Mouse (Mus musculus): ENCODE data around the gene Rnf31. TPM values are rescaled to one million over a fixed set of nuclear protein-coding genes. Genes with fewer than 3 reads are reported as not detected.

Rnf31 gene
- total and polyA plus RNA-seq, 2 experiments = 4.9 to 20.4 TPM

- Histone ChIP-seq H3K4me3 (ENCODE audit: insufficient read depth, low read depth, low read length) (peak within 1 kb of the TSS; percentile 81), H3K4me1 (ENCODE audit: control insufficient read depth, insufficient read depth, low read length) (peaks cover 13% of the 10 kb centered on the region), H3K79me2 (ENCODE audit: control insufficient read depth, insufficient read depth, low read length) (peaks cover 16% of the 10 kb centered on the region), H3K27me3 (ENCODE audit: control insufficient read depth, insufficient read depth, low read length) (no peaks in the 10 kb centered on the region), H3K9ac (ENCODE audit: low read depth, low read length) (peak within 1 kb of the TSS; percentile 91), H3K27ac (replicated peaks; ENCODE audit: insufficient read depth, low read depth, low read length) (peak within 1 kb of the TSS; percentile 98), H3K36me3 (ENCODE audit: control insufficient read depth, insufficient read depth, low read length) (peaks cover 25% of the 10 kb centered on the region)
- peak; percentile 99 for DNase-seq (ENCODE audit: extremely low read depth, low read depth, low spot score)
- TF ChIP-seq POLR2A (IDR thresholded peaks at IDR 0.05; ENCODE audit: extremely low read depth, insufficient read depth, low read length) (0 out of 2 replicates have a peak, but pooled peaks have one; percentile 20), CTCF (IDR thresholded peaks at IDR 0.05; ENCODE audit: low read depth, low read length) (no peak)
- under 1% methylated on average over 51 of the region's 51 CpGs for WGBS
Measured at GRCm38 (mm10) chr14:55560202-55561073, 31.1 kb upstream of the Rnf31 start, which contains the start of gene A730061H03Rik. A730061H03Rik (minus strand) TSS chr14:55560406.

GRCm38 (mm10) chr14:55561860-55562259 lies 29.6 kb upstream of the Rnf31 start:
- Histone ChIP-seq H3K27me3 (ENCODE audit: control insufficient read depth, insufficient read depth, low read length) (no peaks in the 10 kb centered on the region), H3K79me2 (ENCODE audit: control insufficient read depth, insufficient read depth, low read length) (peaks cover 16% of the 10 kb centered on the region), H3K9ac (ENCODE audit: low read depth, low read length) (peak overlapping the region; percentile 91), H3K27ac (replicated peaks; ENCODE audit: insufficient read depth, low read depth, low read length) (peak overlapping the region; percentile 97), H3K36me3 (ENCODE audit: control insufficient read depth, insufficient read depth, low read length) (peaks cover 36% of the 10 kb centered on the region), H3K4me1 (ENCODE audit: control insufficient read depth, insufficient read depth, low read length) (peaks cover 21% of the 10 kb centered on the region), H3K4me3 (ENCODE audit: insufficient read depth, low read depth, low read length) (peak overlapping the region; percentile 72)
- TF ChIP-seq CTCF (IDR thresholded peaks at IDR 0.05; ENCODE audit: low read depth, low read length) (no peak), POLR2A (IDR thresholded peaks at IDR 0.05; ENCODE audit: extremely low read depth, insufficient read depth, low read length) (no peak)
- DNase-seq (ENCODE audit: extremely low read depth, low read depth, low spot score) = no peak
- 34% methylated on average over 10 of the region's 10 CpGs for WGBS

- 83% methylated on average over 11 of the region's 11 CpGs for WGBS
- peaks cover 45% of the 10 kb centered on the region for H3K36me3 ChIP-seq (ENCODE audit: control insufficient read depth, insufficient read depth, low read length)
- H3K4me3 ChIP-seq (ENCODE audit: insufficient read depth, low read depth, low read length) = no peak overlapping the region
Measured at GRCm38 (mm10) chr14:55563249-55563648, 28.3 kb upstream of the Rnf31 start.

GRCm38 (mm10) chr14:55565748-55566147 lies 25.8 kb upstream of the Rnf31 start:
- Histone ChIP-seq H3K4me1 (ENCODE audit: control insufficient read depth, insufficient read depth, low read length) (peaks cover 23% of the 10 kb centered on the region), H3K27ac (replicated peaks; ENCODE audit: insufficient read depth, low read depth, low read length) (peak overlapping the region; percentile 60), H3K36me3 (ENCODE audit: control insufficient read depth, insufficient read depth, low read length) (peaks cover 62% of the 10 kb centered on the region), H3K27me3 (ENCODE audit: control insufficient read depth, insufficient read depth, low read length) (no peaks in the 10 kb centered on the region), H3K9ac (ENCODE audit: low read depth, low read length) (no peak overlapping the region), H3K4me3 (ENCODE audit: insufficient read depth, low read depth, low read length) (no peak overlapping the region), H3K79me2 (ENCODE audit: control insufficient read depth, insufficient read depth, low read length) (peaks cover 16% of the 10 kb centered on the region)
- TF ChIP-seq POLR2A (IDR thresholded peaks at IDR 0.05; ENCODE audit: extremely low read depth, insufficient read depth, low read length) (no peak), CTCF (IDR thresholded peaks at IDR 0.05; ENCODE audit: low read depth, low read length) (no peak; the same call in 1 of the 2 replicates)
- 16% methylated on average over 3 of the region's 3 CpGs for WGBS
- peak; percentile 89 for DNase-seq (ENCODE audit: extremely low read depth, low read depth, low spot score)

More at GRCm38 (mm10) chr14:55563249-55563648, 28.3 kb upstream of the Rnf31 start:
- TF ChIP-seq POLR2A (IDR thresholded peaks at IDR 0.05; ENCODE audit: extremely low read depth, insufficient read depth, low read length) (no peak), CTCF (IDR thresholded peaks at IDR 0.05; ENCODE audit: low read depth, low read length) (no peak)
- DNase-seq (ENCODE audit: extremely low read depth, low read depth, low spot score) = no peak
- H3K9ac ChIP-seq (ENCODE audit: low read depth, low read length) = no peak overlapping the region
- peaks cover 16% of the 10 kb centered on the region for H3K79me2 ChIP-seq (ENCODE audit: control insufficient read depth, insufficient read depth, low read length)
- no peak overlapping the region for H3K27ac ChIP-seq (replicated peaks; ENCODE audit: insufficient read depth, low read depth, low read length)
- H3K27me3 ChIP-seq (ENCODE audit: control insufficient read depth, insufficient read depth, low read length) = no peaks in the 10 kb centered on the region
- H3K4me1 ChIP-seq (ENCODE audit: control insufficient read depth, insufficient read depth, low read length) = peaks cover 24% of the 10 kb centered on the region

- Histone ChIP-seq H3K4me3 (ENCODE audit: insufficient read depth, low read depth, low read length) (no peak overlapping the region), H3K9ac (ENCODE audit: low read depth, low read length) (no peak overlapping the region), H3K27me3 (ENCODE audit: control insufficient read depth, insufficient read depth, low read length) (no peaks in the 10 kb centered on the region), H3K79me2 (ENCODE audit: control insufficient read depth, insufficient read depth, low read length) (peaks cover 3% of the 10 kb centered on the region; the same call in 1 of the 2 replicates), H3K36me3 (ENCODE audit: control insufficient read depth, insufficient read depth, low read length) (peaks cover 62% of the 10 kb centered on the region), H3K27ac (replicated peaks; ENCODE audit: insufficient read depth, low read depth, low read length) (peak overlapping the region; percentile 17; the same call in 1 of the 2 replicates), H3K4me1 (ENCODE audit: control insufficient read depth, insufficient read depth, low read length) (peaks cover 19% of the 10 kb centered on the region)
- TF ChIP-seq CTCF (IDR thresholded peaks at IDR 0.05; ENCODE audit: low read depth, low read length) (no peak), POLR2A (IDR thresholded peaks at IDR 0.05; ENCODE audit: extremely low read depth, insufficient read depth, low read length) (no peak)
- DNase-seq (ENCODE audit: extremely low read depth, low read depth, low spot score) = peak; percentile 87
- 24% methylated on average over 3 of the region's 3 CpGs for WGBS
Measured at GRCm38 (mm10) chr14:55567496-55567895, 24.0 kb upstream of the Rnf31 start.

All from liver, adult 2 months (tissue).